Mouse (Mus musculus): Measurements from ENCODE around the gene Lamtor2.

Gene Lamtor2

DNA sequence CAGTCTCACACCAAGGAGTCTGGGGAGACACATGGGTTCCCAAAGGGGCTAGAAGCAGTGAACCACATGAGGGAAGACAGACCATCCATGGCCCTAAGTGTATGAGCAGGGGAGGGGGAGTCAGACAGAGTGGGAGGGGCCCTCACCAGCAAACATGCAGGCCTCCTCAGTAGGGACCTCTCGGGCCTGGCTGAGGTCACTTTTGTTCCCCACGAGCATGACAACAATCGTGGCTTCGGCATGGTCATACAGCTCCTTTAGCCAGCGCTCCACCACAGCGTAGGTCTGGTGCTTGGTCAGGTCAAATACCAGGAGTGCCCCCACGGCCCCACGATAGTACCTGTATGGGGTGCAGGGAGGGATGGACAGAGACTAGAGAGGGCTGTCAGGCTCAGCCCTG, 9.7 kb downstream of the Lamtor2 start:
- DNase-seq (ENCODE audit: low spot score in 2 of 2): no peak

DNA sequence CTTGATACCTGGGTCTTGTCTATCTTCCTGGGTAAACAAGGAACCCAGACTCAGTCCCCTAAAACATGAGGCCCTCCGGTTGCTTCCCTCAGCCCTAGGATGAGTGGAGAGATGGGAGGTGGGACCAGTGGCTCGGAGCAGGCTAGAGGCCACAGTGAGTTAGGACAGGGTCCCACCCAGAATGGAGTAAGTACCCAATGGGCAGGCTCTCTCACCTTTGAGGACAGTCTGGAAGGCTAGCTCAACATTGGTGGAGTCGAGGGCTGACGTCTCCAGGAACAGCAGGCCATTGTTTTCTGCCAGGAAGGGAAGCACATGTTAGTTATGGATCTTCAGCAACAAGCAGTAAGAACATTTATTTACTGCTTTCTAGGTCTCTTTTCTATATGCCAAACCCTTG, 10.4 kb downstream of the Lamtor2 start:
- no peak for DNase-seq (ENCODE audit: low spot score in 2 of 2)

DNA sequence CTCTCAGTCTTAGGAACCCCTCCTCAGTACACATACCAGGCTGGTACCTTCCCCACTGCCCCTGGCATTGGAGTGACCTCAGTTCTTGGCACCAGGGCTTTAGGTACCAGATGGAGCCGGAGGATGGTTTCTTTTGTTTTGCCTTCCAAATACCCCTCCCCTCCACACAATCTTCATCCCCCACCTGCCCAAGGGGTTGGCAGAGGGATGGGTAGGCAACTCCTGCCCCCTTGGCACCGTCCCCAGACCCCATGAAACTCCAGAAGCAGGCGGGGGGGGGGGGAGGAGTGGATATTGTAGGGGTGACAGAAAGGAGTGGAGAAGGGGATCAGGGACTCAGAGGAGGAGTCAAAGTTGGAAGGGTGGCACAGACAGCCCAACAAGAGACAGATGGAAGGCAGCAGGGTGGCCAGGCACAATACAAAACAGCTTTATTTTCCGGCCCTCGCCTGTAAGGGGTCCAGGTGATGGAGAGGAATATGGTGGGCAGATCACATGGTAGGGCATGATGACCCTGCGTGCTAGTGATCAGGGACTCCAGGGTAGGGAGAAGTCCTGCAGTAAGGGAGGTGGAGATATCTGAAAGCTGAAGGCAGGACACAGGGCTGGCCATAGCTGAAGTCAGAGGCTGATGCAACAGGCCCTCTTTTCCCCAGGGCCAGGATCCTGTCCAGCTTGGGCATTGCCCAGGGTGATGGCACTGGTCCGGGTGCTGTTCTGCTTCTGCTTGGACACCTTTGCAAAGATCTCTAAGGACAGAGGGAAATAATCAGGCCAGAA, 11.1 kb downstream of the Lamtor2 start:
- no peak for DNase-seq (ENCODE audit: low spot score in 2 of 2)

DNA sequence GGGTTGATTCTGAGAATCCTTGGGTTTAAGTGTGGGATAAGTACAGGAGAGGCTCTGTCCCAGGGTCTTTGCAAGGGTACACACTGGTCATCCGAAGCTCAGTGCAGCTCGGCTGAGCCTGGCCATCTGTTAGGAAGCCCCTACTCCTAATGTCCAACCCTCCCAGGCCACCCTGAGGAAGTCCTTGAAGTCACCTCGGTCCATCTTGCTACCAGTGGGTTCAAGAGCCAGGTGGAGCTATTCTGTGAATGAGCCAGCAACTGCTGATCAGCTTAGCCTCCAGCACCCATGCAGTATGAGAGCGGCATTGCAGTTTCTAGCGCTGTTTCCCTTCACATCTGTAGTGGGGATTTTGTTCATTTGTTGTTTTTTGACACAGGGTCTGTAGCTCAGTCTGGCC, 12.8 kb downstream of the Lamtor2 start:
- DNase-seq (ENCODE audit: low spot score in 2 of 2): no peak

DNA sequence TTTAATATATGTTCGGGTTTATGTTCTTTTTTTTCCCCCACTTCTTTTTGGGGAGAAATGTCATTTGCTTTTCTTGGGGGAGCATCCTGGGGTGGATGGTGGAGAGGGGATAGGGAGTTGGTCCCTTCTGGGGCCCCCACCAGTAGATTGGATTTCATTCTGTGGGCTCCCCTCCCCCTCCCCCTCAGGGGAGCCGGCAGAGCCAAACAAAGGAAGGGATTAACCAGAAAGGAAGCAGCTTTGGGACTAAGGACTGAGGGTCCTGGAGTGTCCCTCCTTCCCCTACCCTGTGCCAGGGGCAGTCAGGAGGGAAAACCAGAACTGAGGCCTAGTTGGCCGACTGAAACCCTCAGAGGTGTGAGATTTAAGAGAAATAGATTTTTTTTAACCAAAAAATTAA, 13.5 kb downstream of the Lamtor2 start:
- DNase-seq (ENCODE audit: low spot score in 2 of 2): no peak

DNA sequence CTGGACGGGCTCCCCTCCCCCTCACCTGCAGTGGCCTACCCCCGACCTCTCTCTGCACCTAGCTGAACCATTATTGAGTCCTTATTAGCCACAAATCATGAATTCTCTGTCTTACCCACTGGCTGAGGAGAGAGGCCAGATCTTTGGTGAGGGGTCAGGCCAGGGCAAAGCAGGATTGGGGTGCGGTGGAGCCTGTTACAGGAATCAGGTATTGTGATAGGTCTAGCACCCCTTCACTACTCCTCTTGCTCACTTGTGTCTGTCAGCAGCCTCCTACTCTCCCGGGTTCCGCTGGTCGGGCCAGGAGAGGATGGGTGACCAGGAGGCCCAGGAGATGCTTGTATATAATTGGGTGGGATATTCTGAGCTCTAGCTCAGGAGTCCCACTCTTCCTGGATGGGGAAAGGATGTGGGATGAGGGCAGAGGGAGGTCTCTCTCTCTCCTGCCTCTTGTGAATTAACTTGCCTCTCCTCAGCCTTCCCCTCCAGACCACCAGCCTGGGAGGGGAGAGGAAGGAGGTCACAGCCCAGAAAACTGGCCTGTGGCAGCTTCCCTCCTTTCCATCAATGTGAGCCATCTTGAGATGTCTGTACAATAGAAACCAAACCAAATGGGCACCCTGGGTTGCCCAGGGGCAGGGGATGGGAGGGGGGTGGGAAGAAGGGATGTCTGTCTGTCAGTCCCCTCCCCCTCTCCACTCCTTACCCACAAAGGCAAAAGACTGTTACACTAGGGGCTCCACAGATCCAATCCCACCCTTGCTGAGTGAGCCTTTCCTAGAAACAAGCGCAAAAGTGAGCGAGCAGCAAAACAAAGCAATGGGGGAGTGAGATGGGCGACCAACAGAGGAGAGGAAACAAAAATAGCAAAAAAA, 14.4 kb downstream of the Lamtor2 start:
- DNase-seq (ENCODE audit: low spot score in 2 of 2): no peak

DNA sequence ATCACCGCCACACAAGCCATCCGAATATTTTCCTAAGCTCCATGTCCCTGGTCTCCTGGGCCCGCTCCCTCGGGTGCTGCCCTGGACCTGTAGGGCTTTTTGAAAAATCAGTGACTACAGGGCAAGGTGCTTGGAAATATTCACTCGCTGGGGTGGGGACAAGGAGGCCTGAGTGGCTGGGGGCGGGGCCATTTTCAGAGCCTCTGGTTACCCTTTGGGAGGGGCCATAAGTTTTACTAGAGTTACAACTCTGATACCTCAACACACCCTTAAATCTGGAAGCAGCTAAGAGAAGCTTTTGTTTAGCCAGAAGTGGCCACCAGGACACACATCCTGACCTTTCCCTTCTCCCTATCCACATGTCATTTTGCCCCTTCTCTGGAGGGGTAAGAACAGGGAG, 15.7 kb downstream of the Lamtor2 start:
- no peak for DNase-seq (ENCODE audit: low spot score in 2 of 2)

DNA sequence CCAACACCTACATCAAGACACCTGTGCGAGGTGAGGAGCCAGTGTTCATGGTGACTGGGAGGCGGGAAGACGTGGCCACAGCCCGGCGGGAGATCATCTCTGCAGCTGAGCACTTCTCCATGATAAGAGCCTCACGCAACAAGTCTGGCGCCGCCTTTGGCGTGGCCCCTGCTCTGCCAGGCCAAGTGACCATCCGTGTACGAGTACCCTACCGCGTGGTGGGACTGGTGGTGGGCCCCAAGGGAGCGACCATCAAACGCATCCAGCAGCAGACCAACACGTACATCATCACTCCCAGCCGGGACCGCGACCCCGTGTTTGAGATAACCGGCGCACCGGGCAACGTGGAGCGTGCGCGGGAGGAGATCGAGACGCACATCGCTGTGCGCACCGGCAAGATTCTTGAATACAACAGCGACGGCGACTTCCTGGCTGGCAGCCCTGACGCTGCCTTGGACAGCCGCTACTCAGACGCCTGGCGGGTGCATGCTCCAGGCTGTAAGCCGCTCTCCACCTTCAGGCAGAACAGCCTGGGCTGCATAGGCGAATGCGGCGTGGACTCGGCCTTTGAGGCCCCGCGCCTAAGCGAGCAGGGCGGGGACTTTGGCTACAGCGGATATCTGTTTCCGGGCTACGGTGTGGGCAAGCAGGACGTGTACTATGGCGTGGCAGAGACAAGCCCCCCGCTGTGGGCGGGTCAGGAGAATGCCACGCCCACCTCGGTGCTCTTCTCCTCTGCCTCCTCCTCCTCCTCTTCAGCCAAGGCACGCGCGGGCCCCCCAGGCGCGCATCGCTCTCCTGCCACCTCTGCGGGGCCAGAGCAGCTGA, 16.6 kb downstream of the Lamtor2 start:
- DNase-seq (ENCODE audit: low spot score in 2 of 2): peak; percentile 45 to 48

DNA sequence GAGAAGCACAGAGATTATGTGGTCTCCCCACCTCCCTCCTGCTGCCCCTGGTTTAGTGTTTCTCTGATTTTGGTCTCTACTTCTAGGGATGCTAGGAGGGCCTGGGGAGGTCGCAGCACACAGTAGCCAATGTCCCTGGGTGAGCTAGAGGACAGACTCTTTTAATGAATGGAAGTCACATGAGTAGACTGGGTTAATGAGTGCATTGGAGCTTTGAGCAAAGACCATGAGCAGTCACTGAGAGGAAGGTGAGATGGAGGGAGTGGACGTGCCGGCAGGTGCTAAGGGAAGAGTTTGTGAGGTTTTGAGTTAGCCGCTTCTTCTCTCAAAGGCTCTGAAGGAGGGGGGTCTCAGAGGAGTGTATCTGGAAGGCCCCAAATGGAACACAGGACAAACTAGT, 17.3 kb downstream of the Lamtor2 start:
- DNase-seq (ENCODE audit: low spot score in 2 of 2): no peak

DNA sequence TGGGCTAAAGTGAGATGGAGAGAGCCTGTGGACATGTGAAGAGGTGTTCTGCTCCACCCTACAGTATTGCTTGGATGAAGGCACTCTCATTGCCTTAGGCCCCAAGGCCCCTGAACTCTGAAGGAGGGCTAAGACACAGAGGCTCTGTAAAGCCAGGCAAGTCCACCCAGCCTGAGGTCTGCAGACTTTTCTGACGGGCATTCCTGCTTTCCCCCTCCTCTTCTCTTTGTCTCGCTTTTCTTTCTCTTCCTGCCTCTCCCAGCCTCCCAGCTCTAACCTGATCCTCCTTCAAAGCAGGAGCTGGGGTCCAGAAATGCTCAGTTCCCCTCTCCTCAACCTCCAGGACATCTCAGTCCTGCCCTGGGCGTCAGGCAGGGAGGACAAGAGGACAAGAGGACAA, 17.9 kb downstream of the Lamtor2 start:
- DNase-seq (ENCODE audit: low spot score in 2 of 2): no peak

DNA sequence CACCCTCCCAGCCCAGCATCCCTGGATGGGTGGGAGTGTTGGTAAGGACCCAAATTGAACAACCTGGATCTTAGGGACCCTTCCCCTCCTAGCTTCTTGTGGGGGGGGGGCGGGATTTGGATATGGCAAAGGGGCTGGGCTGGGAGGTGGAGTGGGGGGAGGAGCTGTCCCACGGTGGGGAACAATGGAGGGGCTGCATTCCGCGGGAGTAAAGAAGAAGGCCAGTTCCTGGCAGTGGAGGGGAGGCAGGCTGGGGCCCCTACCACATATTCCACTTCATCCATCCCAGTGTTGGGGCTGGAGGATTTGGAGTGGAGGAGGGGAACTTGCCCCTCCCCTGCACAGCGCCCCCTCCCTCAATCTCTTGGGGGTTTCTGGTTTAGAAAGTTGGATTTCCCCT, 19.2 kb downstream of the Lamtor2 start:
- DNase-seq (ENCODE audit: low spot score in 2 of 2): no peak

DNA sequence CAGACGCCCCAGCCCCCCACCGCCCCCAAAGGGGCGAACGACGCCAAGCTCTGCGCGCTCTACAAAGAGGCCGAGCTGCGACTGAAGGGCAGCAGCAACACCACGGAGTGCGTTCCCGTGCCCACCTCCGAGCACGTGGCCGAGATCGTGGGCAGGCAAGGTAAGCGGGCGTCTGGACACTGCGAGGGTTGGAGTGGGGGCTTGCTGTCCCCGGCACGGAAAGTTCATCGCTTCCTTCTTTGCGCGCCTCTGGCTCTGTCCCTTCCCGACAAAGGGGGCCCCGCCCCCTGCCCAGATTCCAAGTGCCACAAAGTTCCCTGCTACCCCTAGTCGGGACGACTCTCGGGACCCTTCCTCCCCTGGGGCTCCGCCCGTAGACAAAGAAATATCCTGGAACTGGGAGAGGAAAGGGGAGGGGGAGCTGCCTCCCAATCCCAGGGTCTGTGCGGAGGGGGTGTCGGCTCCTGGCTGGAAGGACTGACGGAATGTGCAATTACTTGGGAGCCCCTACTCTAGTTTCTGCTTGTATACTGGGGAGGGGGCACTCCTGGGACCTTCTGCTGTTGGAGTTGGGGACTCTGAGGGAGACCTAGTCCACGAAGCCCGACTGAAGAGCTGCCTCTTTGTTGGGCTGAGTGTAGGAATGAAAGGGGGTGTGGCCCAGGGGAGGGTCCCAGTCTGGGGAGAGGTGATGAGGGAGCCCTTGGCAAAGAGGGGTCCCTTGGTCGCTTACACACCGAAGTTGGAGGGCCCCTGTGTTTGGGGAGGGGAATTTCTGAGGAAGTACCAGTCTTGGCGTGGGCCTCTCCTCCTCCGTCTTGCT, 20.0 kb downstream of the Lamtor2 start:
- DNase-seq (ENCODE audit: low spot score in 2 of 2): no peak

DNA sequence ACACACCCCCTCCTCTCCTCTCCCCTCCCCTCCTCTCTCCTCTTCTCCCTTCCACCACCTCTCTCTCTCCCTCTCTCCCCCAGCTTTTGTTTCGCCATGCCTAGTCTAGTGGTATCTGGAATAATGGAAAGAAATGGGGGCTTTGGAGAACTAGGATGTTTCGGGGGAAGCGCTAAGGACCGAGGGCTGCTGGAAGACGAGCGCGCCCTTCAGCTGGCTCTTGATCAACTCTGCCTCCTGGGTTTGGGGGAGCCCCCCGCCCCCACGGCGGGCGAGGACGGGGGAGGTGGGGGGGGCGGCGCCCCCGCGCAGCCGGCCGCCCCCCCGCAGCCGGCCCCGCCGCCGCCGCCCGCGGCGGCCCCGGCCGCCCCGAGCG, 20.6 kb downstream of the Lamtor2 start, which contains the start of gene Mex3a:
TSS of gene Mex3a (plus strand) at position 97 of the 376 bp plus-strand sequence.
- no peak for DNase-seq (ENCODE audit: low spot score in 2 of 2)

DNA sequence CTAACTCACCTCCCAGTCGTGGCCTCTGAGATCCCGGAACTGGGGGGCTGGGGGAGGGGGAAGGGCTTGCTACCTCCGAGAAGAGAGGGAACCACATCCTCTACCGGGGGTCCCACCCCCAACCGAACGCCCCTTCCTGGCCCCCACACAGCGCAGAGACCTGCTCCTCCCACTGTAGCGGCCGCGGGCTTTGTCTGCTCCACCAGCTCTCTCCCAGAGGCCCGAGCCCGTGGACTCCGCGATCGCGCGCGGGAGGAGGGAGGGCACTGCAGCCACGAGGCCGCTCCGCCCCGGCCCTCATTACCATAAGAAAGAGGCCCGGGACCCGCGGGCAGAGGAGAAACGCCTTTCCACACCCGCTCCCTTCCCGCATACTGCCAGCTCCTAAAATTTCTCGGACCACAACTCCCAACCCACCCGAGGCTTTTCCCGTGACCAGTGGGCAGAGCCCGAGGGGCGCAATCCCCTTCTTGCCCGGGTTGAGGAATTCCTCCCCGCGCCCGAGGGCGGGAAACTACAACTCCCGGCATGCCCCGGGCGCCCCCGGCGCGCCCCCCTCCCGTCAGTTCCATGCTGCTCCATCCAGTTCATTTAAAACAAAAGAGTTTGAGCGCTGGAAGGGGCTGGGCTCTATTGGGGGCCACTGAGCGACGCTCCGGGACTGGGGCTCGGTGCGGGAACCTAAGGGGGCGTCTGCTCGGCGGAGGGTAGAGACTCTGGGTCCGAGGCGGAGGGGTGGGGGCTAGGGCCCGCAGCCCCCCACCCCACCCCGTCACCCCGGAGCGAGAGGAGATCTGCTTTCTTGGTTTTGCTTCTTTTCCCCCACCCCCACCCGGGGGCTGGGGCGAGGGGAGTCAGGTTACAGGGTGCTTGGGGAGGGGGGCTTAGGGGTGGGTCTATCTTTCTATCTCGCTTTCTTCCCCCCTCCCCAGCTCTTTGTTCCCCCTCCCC, 21.3 kb downstream of the Lamtor2 start:
- peak; percentile 78 to 82 for DNase-seq (ENCODE audit: low spot score in 2 of 2)

DNA sequence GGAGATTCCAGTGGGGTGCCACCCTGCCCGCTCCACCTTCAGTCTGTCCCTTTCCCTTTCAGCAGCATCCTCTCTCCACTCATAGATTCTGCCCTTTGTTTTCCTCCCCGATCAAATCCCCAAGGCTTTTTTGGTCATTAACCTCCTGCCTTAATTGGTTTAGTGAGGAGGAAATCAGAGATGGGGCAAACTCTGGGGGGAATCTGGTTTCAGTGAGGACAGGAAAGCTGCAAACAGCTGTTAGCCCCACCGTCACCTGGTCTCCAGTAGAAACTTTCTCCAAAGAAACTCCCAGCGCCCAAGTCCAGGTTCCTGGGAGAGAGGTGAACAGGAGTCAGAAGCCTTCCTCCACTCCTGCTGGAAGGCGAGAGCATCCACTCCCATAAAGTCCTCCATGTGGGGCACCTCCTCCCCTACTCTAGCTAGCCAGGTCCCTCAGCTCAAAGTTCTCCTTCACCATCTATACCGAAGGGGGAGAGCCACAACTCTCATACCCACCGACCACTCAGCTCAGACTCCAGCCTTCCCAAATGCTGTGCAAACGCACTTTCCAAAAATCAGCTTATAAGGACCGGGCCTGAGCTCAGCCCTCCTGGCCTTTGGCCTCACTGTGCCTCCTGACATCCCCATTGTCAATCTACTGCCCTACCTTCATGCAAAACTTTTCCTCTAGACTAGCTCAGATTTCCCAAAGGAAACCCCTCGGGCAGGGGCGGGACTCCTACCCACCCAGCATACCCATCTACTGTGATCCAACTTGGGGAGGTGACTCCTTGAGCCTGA, 22.6 kb downstream of the Lamtor2 start:
- DNase-seq (ENCODE audit: low spot score in 2 of 2): no peak

DNA sequence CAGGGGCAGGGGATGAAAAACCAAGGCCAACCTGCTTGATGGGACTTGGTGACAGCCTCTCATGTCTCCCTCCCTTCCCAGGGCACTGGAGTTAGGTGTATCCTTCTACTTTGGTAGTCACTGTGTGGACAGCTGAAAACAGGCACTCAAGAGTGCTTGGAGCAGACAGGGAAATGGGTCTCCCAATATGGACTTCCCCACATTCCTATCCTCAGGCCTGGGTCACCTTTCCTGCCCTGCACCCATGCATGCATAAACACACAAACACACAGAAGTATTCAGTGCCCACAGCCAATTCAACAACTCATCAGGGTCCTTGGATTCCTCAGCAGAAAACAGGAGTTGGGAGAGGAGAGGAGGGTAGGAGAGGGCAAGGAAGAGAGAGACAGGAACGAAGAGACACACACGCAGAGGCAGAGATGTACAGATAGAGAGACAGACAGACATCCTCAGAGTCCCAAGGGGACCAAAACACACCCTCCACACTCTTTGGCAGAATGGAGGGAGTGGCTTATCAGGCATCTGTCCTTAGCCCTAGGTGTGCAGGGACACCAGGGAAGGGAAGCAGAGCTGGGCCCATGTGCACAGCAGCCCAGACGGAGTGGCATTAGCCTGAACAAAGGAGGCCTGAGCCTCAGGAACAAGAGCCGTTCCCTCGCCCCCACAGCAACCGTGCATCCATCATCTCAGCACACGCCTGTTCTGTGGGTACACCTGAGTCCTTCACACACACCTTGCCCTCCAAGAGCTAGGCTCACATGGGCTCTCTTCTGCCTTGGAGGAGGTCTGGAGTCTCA, 23.5 kb downstream of the Lamtor2 start:
- no peak for DNase-seq (ENCODE audit: low spot score in 2 of 2)

DNA sequence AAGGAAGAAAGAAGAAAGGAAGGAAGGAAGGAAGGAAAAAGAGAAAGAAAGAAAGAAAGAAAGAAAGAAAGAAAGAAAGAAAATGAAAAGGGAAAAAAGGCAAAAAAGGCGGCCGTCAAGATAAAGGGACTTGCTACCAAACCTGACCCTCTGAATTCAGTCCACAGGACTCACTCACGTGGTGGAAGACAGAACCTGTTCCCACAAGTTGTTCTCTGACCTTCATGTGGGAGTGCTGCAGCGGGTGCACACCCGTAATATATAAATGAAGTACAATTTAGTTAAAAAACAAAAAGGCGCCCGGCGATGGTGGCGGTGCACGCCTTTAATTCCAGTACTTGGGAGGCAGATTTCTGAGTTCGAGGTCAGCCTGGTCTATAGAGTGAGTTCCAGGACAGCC, 24.2 kb downstream of the Lamtor2 start:
- no peak for DNase-seq (ENCODE audit: low spot score in 2 of 2)

DNA sequence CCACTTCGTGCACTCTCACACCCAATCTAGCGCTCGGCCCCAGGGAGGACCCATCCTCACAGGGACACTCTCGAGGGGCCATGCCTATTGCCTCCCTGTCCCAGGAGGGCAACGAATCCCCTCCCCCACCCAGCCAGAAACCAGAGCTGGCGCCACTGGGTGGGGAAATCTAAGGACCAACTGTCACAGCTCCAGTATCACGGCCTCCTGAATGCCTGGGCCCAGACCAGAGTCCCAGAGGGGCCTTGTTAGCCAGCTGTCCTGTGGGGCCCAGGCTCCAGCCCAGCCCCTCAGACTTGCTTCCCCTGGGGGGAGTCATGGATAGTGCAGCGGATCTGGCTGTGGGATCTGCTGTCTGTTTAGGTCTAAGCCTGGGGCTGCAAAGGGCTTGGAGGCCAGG, 25.3 kb downstream of the Lamtor2 start:
- no peak for DNase-seq (ENCODE audit: low spot score in 2 of 2)

All from spleen, postnatal 36 days (tissue).